Mouse (Mus musculus) cerebellum, adult 2 months (tissue): ENCODE data around the gene Mgat4e. TPM values are rescaled to one million over a fixed set of nuclear protein-coding genes. Genes with fewer than 3 reads are reported as not detected.

Experiments used
- DNase-seq, 2 experiments: peaks; one replicate each; pipeline ENCODE4 v3.0.0; 2021
- H3K27ac ChIP-seq: fragments of 200-500 bp; 2 replicates; pipeline ENCODE4 v1.5.1; 2012; ENCODE audit warnings: low read length, control low read depth, inconsistent platforms; ENCODE audit not compliant: insufficient read depth
- H3K27me3 ChIP-seq: fragments of 200-500 bp; 2 replicates; pipeline ENCODE4 v1.6.1; 2012; ENCODE audit warnings: inconsistent platforms, mild to moderate bottlenecking, low read length, moderate library complexity; ENCODE audit not compliant: control insufficient read depth, insufficient read depth
- H3K4me1 ChIP-seq: fragments of 200-500 bp; 2 replicates; pipeline ENCODE4 v1.6.1; 2011; ENCODE audit warnings: low read length; ENCODE audit not compliant: control insufficient read depth, insufficient read depth
- H3K4me3 ChIP-seq: fragments of 200-500 bp; replicated peaks from 2 replicates; pipeline ENCODE3; 2011; ENCODE audit warnings: mild to moderate bottlenecking, low read depth, low read length, control low read depth; ENCODE audit not compliant: insufficient read depth
- CTCF ChIP-seq: fragments of 200-500 bp; IDR thresholded peaks from 2 replicates; pipeline ENCODE4 v1.5.1; 2011; ENCODE audit warnings: low read depth, mild to moderate bottlenecking, control low read depth, low read length, moderate library complexity, borderline replicate concordance; ENCODE audit not compliant: insufficient read depth
- POLR2A ChIP-seq: fragments of 200-500 bp; IDR thresholded peaks from 2 replicates; pipeline ENCODE4 v1.6.1; 2011; ENCODE audit warnings: low read length, control low read depth, borderline replicate concordance; ENCODE audit not compliant: insufficient read depth
- WGBS: fragments of 180-500 bp; shearing (Covaris S2); methylation state at CpG from one replicate; pipeline ENCODE4 v1.1.7; 2018; 5-methylcytosine and 5-hydroxymethylcytosine counted together
- polyA plus RNA-seq: library from polyadenylated mRNA; depleted of rRNA; stranded (reverse); fragments of >200 nt; gene quantifications from 2 replicates; pipeline ENCODE4 v1.2.3, GENCODE M21; 2012; rRNA removed

The Mgat4e gene
- polyA plus RNA-seq, 1 experiment = not detected

- TF ChIP-seq POLR2A (no peak), CTCF (no peak)
- WGBS = 95% methylated on average over 1 of the region's 1 CpGs
- H3K4me1 ChIP-seq = 0 out of 2 replicates have a peak, but pooled peaks cover 3% of the 10 kb centered on the region
- H3K27ac ChIP-seq = no peak overlapping the region
- H3K27me3 ChIP-seq = no peaks in the 10 kb centered on the region
- no peak for DNase-seq
- H3K4me3 ChIP-seq = no peak overlapping the region
Observed at GRCm38 (mm10) chr1:134500916-134501315, 48.6 kb downstream of the Mgat4e start.

DNA sequence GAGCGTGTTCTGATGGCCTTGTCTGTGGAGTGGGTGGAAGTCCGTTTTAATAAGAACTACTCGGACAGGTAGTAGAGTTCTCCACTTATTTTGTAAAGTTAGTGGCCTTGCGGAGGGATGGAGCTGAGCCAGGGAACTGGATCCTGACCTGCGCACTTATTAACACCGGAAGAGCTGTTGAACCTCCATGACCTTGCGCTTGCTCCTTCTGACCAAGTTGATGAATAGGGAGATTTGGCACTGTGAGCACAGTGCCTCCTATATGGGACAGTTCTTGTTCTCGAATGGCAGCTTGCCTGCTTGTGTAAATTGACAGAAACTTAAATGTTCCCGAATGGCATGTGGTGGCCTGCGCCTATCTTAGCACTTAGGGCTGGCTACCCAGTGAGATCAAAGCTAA lies 53.5 kb downstream of the Mgat4e start:
- H3K4me1 ChIP-seq = 0 out of 2 replicates have a peak, but pooled peaks cover 3% of the 10 kb centered on the region
- 75% methylated on average over 10 of the region's 10 CpGs for WGBS

GRCm38 (mm10) chr1:134495216-134495539 lies 54.3 kb downstream of the Mgat4e start:
- WGBS = 11% methylated on average over 5 of the region's 5 CpGs
- DNase-seq = no peak
- peak overlapping the region; percentile 64 for H3K4me3 ChIP-seq
- 0 out of 2 replicates have a peak, but pooled peaks cover 3% of the 10 kb centered on the region for H3K4me1 ChIP-seq
- TF ChIP-seq CTCF (no peak), POLR2A (no peak)
- H3K27me3 ChIP-seq = no peaks in the 10 kb centered on the region
- no peak overlapping the region for H3K27ac ChIP-seq

More for the DNA sequence above, 53.5 kb downstream of the Mgat4e start:
- Histone ChIP-seq H3K27me3 (no peaks in the 10 kb centered on the region), H3K4me3 (no peak overlapping the region), H3K27ac (no peak overlapping the region)
- TF ChIP-seq POLR2A (no peak), CTCF (no peak)
- DNase-seq = no peak

DNA sequence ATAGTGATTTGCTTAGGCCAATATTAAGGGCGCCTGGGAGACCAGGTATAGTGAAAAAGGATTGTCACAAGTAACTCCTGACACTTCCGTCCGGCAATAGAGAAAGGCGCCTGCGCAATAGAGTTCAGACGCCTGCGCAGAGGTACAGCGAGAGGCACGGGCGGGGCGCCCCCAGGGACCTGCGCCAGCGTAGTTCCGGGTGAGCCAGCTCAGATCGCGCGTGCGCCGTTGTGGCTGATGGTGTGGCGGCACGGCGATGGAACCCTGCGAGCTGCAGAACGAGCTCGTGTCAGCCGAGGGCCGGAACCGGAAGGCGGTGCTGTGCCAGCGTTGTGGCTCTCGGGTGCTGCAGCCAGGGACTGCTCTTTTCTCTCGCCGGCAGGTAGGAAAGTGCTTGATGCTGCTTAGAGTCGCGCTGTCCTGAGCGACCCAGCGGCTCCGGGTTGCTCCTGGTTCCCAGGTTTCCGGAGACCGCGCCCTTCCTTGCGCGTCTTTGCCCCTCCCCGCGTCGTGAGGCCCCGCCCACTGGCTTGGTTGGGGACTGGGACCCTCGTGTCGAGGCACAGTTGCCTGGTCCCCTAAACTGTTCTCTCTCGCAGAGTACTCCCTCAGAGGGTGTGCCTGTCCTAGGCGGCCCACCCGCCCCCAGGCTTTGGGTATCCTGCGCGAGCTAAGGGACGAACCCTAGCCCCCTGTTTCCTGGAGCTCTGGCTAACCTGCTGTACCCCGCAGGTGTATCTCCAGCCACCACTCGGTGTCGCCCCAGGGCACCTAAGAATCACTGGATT lies 54.9 kb downstream of the Mgat4e start, which contains the start of gene Rabif:
Gene Rabif, plus strand, starts transcription at position 221 of the 788 bp plus-strand sequence.
- Histone ChIP-seq H3K4me3 (peak within 1 kb of the TSS; percentile 64), H3K27me3 (no peaks in the 10 kb centered on the region), H3K4me1 (0 out of 2 replicates have a peak, but pooled peaks cover 3% of the 10 kb centered on the region), H3K27ac (peak within 1 kb of the TSS; percentile 38)
- TF ChIP-seq CTCF = peak; percentile 50; the same call in 1 of the 2 replicates
- peak; percentile 98 for TF ChIP-seq POLR2A
- DNase-seq = peak; percentile 99
- under 1% methylated on average over 58 of the region's 58 CpGs for WGBS

GRCm38 (mm10) chr1:134493956-134494355 lies 55.5 kb downstream of the Mgat4e start:
- Histone ChIP-seq H3K4me3 (peak overlapping the region; percentile 51), H3K27ac (no peak overlapping the region), H3K4me1 (0 out of 2 replicates have a peak, but pooled peaks cover 3% of the 10 kb centered on the region), H3K27me3 (no peaks in the 10 kb centered on the region)
- TF ChIP-seq POLR2A (no peak), CTCF (no peak)
- DNase-seq = no peak
- 16% methylated on average over 5 of the region's 5 CpGs for WGBS

DNA sequence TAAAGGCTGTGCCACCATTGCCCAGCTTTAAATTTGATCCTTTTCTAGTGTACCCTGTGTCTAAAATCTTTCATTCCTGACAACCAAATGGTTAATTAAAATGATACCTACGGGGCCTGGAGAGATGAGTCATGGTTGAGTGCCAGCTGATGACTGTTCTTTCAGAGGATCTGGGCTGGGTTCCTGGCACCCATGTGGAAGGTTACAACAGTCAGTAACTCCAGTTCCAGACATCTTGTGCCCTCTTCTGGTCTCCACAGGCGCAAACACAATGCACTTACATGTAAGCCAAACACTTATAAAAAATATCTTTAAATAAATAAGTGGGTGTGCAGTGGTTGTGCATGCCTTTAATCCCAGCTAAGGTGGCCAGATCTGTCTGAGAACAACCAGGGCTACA lies 56.0 kb downstream of the Mgat4e start:
- no peak overlapping the region for H3K4me3 ChIP-seq
- DNase-seq = peak in 1 of 2 experiments; percentile 15
- WGBS = 46% methylated on average over 2 of the region's 2 CpGs
- 0 out of 2 replicates have a peak, but pooled peaks cover 3% of the 10 kb centered on the region for H3K4me1 ChIP-seq
- TF ChIP-seq POLR2A = no peak
- no peak for TF ChIP-seq CTCF
- no peak overlapping the region for H3K27ac ChIP-seq
- H3K27me3 ChIP-seq = no peaks in the 10 kb centered on the region

DNA sequence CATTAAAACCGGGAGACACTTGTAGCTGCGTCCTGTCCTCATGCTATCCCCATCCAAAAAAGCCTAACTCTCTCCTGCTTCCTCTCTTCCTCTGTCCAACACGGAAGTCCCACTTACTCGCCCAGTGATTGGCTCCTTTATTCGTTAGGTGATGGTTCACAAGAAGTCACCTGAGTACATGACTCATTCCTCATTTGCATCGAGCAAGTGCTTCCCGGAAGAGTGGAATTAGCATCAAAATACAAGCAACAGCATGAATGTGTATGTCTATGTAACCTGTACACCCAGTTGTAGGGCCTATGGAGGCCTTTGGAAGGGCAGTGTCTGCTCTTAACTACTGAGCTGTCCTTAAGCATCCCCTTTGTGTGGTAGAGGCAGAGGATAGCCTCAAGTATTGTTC lies 57.2 kb downstream of the Mgat4e start:
- H3K27me3 ChIP-seq = no peaks in the 10 kb centered on the region
- no peak for DNase-seq
- 75% methylated on average over 7 of the region's 7 CpGs for WGBS
- H3K4me3 ChIP-seq = no peak overlapping the region
- no peak overlapping the region for H3K27ac ChIP-seq
- TF ChIP-seq CTCF (no peak), POLR2A (no peak)
- H3K4me1 ChIP-seq = 0 out of 2 replicates have a peak, but pooled peaks cover 3% of the 10 kb centered on the region

Other genes with a start within 250 kb of the Mgat4e start
- gene Ppfia4, start 216.8 kb downstream of the Mgat4e start, polyA plus RNA-seq = 192 and 220 TPM in 2 replicates
- 66.2 and 68.4 TPM in 2 replicates for gene Tmem183a, start 187.7 kb downstream of the Mgat4e start, polyA plus RNA-seq
- not detected in 2 replicates for gene 4933406M09Rik, start 163.7 kb downstream of the Mgat4e start, polyA plus RNA-seq
- gene Cyb5r1, start 144.1 kb downstream of the Mgat4e start, polyA plus RNA-seq = 22.3 and 23.0 TPM in 2 replicates
- 68.1 and 70.2 TPM in 2 replicates for gene Adipor1, start 134.3 kb downstream of the Mgat4e start, polyA plus RNA-seq
- 29.8 and 30.7 TPM in 2 replicates for gene Klhl12, start 94.2 kb downstream of the Mgat4e start, polyA plus RNA-seq
- 33.5 and 33.9 TPM in 2 replicates for gene Rabif, start 55.0 kb downstream of the Mgat4e start, polyA plus RNA-seq
- gene Kdm5b, start 10.5 kb upstream of the Mgat4e start, polyA plus RNA-seq = 20.5 and 22.9 TPM in 2 replicates
- gene Syt2, start 97.0 kb upstream of the Mgat4e start, polyA plus RNA-seq = 305 and 318 TPM in 2 replicates